Mouse (Mus musculus) G1E (cell line): ENCODE data around the gene Hist1h2be.

Experiments used
- CTCF ChIP-seq: IDR thresholded peaks from 2 replicates; pipeline ENCODE4 v1.5.1; 2012; ENCODE audit warnings: low read depth, low read length, inconsistent platforms, mixed read lengths
- GATA1 ChIP-seq: IDR thresholded peaks from 2 replicates; pipeline ENCODE4 v1.6.1; 2012; ENCODE audit warnings: borderline replicate concordance, low read length, inconsistent platforms, mixed read lengths
- POLR2AphosphoS5 ChIP-seq: IDR thresholded peaks from 2 replicates; pipeline ENCODE4 v1.6.1; 2012; ENCODE audit warnings: low read depth, low read length, inconsistent platforms; ENCODE audit not compliant: insufficient replicate concordance
- TAL1 ChIP-seq: conservative IDR thresholded peaks from 2 replicates; pipeline ENCODE4 v1.6.1; 2012; ENCODE audit warnings: low read depth, low read length, inconsistent platforms, mixed read lengths

DNA sequence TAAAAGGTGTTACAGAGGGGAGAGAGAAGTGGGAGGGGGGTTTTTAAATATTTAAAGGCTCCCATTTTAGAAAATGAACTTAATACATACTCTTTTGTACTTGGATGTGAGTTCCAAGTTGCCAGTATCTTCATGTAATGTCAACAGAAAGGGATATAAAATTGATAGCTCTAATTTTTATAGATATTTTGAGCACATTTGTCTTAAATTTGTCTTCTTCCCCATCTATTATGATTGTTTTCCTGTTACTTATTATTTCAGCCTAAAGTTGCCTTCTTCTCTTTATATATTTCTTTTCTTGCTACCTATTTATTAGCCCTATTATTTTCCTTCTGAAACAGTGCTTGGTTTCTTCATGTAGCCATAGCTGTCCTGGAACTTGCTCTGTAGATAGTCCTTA, 68.0 kb downstream of the Hist1h2be start, which contains the start of gene Hist1h1d:
- TF ChIP-seq CTCF (no peak), GATA1 (no peak), POLR2AphosphoS5 (no peak), TAL1 (no peak)
